Mouse (Mus musculus): ENCODE measurements at regions not wholly inside any gene's neighbourhood (a gene's known extent, or its start where the extent isn't known, plus 50 kb on each side); places are given as distances from the start of the nearest gene placed in this dataset.

- no peak for DNase-seq
Observed at GRCm38 (mm10) chr16:24139109-24139508, 150.5 kb upstream of the Bcl6 start.

GRCm38 (mm10) chr16:24137266-24138033 lies 148.8 kb upstream of the Bcl6 start:
- DNase-seq, result no peak

DNA sequence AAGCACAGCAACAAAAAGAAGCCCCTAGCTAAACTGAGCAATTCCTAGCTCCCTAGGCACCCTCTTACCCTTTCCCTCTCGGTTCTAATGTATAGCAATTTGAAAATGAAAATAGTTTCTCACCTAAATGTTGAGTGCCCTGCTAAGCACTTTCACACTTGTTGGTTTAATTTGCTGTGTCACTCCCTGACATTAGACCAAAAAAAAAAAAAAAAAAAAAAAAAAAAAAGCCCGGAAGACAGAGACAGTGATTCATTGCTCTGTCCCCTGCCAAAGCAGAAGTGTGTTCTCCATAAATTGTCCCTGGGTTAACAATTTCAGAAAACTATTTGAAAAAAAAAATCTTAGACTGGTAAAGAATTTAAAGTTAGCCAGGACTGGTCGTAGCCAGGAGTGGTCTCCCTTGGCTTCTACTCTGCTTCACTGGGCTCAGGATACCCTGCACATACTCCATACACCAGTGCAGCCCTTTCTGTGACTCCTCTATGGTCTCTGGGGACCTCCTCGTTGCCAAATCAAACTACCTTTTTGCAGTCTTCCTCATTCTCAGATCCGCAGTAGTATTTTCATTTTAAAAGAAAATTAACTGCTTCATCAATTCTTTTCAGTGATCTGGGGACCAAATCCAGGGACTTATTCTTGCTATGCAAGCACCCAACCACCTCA lies 148.0 kb upstream of the Bcl6 start:
- no peak for DNase-seq

- no peak for DNase-seq
Observed at GRCm38 (mm10) chr16:24135841-24136240, 147.2 kb upstream of the Bcl6 start.

DNA sequence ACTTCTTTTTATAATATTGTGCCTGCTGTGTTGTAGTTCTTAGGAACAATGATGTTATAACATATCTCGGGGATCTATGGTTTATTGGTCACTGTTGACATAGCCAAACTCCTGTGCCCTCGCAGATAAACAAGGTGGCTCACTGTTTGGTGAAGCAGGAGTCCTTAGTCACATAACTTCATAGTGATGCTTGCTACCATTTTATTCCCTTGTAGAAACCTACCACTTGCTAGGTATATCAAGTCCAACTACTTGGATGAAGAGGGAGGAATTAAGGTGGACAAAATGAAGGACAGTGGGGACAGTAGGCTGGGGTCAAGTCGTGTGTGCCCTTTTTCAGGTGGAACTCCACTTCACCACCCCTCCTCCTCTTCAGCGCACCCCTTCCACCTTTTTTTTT lies 146.7 kb upstream of the Bcl6 start:
- no peak for DNase-seq

DNA sequence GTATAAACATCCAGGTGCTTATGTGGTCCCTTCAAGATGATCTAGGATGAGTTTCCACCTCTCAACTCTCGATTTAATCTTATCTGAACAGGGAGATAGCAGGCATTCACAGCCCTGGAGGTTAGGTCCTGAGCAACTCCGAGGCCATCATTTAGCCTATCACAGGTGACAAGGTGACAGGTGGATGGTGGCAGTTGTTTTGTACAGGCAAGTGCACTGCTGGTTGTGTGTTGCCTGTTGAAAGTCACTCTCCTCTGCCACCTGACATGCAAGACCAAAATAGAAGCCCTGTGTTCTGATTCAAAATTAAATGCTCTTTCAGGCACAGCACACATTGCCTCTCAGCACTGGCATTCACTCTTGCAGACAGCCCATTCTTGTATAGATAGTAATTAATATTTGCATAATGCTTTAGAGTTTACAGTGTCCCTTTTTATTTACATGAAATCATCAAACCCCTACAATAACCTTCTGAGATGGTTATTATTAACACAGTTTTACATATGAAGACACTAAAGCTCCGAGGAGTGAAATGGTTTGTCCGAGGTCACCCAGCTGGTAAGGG lies 145.9 kb upstream of the Bcl6 start:
- DNase-seq, result no peak

GRCm38 (mm10) chr16:24130646-24131045 lies 142.0 kb upstream of the Bcl6 start:
- DNase-seq, result no peak

GRCm38 (mm10) chr16:24129701-24130100 lies 141.0 kb upstream of the Bcl6 start:
- no peak for DNase-seq

GRCm38 (mm10) chr16:24128566-24128965 lies 139.9 kb upstream of the Bcl6 start:
- no peak for DNase-seq

DNA sequence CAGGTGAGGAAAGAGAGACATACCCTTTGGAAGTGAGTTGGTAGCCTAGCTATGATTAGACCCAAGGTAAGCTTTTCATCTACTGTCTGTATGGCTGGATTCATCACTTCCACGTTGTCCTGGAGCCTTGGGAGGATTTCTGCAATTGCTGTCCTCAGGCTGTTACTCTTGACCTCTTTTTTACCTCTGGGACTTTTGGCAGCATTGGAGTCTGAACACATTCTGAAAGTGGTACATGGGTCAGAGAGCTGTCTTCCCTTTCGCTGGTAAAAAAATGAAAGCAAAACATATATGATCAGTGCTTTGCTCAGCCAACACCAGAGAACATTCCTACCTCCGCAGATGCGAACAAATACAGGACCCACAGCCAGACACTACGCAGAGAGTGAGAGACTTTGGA lies 136.1 kb upstream of the Bcl6 start:
- DNase-seq, result no peak

DNA sequence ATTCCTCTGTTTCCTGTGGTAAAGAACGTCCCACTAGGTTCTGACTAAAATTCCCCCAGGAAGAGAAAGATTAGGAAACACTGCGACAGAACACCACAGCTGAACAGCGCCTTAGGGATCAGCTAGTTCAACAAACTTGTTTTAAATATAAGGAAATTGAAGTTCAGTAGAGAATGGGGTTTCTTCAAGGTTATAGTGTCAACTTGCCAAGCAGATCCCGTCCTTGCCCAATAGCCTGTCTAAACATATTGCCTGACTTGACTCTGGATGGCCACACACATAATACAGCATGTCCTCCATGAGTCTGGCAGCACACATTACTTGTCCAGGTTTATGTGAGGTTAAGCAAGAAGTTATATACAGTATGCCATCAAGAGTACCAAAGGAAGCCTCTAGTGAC lies 135.4 kb upstream of the Bcl6 start:
- no peak for DNase-seq

DNA sequence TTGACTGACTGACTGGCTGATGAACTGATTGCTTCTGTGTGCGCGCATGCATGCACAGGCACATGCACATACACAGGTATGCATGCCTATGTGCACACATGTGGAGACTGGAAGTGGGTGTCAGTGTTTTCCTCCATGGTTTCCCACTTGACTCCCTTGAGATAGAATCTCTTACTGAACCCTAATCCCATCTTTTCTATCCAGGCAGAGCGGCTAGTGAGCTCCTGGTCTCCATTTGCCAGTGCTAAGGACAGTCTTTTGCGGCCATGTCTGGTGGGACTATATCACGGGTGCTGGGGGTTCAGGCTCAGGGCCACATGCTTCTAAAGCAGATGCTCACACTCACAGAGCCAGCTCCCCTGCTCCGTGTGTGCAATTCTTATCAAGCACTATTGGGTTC lies 133.0 kb upstream of the Bcl6 start:
- DNase-seq, result no peak

GRCm38 (mm10) chr16:24120836-24121235 lies 132.2 kb upstream of the Bcl6 start:
- DNase-seq, result peak; percentile 16

GRCm38 (mm10) chr16:24118487-24118886 lies 129.8 kb upstream of the Bcl6 start:
- DNase-seq, result peak; percentile 49

DNA sequence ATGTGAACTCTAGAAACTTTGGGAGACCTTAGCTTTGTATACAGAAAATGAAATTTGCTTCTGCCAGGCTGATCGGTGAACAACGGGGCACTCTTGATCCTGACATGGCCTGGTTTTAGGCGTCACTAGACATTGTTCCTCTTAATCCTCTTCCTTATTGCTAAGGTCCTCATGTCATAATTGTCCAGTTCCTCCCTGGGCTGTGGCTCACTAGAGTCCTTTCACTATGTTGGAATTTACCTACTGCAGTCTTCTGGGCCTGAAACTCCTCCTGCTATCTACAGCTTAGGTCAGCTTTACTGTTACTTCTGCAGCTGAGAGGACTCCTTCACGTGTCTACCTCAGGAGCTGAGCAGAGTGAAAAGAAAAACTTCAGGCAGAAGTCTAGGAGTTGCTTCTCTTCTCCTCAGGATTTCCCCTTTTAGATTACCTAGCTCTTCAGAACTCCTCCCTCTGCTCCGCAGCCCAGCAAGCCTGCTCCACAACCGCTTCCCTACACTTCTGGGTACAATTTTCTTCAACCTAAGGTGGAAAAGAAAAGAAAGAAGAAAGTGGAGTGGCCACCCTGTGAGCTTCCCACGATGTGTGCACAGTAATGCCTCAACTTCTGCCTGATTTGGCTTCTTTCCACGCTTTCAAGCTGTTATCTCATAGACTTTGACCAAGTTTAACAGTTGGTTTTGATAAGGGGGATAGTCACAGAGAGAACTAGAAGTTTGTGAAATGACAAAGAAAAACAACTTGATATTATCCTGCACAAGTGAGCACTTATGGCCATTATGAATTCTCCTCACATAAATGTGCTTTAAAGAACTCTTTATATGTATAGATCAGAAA lies 114.4 kb upstream of the Bcl6 start:
- no peak for DNase-seq

GRCm38 (mm10) chr16:24097596-24097995 lies 108.9 kb upstream of the Bcl6 start:
- no peak for DNase-seq

- DNase-seq, result no peak
Observed at GRCm38 (mm10) chr16:24096076-24096475, 107.4 kb upstream of the Bcl6 start.

DNA sequence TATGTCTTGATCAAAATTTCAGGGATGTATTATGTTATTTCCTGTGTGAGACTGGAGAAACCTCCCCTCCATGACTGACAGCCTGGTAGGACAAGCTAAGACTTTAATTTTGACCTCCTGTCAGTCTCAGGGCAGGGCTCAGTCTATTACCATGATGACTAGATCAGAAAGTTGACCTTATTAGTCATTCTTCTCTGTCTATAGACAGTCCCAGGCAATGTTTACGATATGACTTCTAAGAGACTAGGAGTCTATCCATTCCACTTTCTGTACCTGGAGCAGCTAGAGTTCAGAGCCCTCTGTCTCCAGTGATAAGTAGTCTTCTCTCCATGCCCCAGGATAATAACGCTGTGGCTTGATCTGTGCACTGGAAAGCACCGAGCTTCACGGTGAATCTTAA lies 107.0 kb upstream of the Bcl6 start:
- DNase-seq, result no peak

DNA sequence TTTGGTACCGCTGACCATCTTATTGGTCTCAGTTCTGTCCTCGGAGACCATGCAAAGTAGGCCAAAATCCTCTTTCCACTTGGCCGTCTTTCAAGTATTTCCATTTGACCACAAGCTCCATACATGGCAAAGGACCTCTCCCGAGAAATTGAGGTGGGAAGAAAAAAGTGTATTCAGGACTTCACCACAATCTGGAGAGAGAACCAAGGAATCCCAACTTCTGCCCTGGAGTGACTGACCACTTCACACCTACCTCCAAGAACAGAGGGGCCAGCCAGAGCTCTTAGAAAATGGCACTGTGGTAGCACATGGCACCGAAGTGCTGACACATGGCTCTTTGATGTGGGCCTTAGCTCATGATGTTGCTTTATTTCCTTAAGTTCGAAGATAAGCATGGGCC lies 105.9 kb upstream of the Bcl6 start:
- no peak for DNase-seq

DNA sequence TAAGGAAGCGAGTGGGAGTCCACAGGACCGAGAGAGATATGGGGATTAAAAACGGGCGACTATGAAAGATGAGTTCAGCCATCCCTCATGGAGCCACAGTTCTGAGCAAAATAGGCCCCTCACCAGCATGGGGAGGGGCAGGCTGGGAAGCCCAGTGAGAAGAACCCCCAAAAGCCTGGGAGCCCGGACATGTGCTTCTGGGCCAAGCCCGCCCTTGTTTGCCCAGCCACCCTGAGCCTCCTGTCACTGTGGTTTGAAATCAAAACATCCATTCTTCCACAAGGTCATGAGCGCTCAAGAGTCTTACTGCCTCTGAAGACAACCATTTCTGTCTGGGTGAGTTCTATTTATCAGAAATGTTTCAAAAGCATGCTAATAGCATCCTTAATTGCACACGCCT lies 105.0 kb upstream of the Bcl6 start:
- no peak for DNase-seq

- no peak for DNase-seq
Observed at GRCm38 (mm10) chr16:24092616-24093525, 104.2 kb upstream of the Bcl6 start.

DNA sequence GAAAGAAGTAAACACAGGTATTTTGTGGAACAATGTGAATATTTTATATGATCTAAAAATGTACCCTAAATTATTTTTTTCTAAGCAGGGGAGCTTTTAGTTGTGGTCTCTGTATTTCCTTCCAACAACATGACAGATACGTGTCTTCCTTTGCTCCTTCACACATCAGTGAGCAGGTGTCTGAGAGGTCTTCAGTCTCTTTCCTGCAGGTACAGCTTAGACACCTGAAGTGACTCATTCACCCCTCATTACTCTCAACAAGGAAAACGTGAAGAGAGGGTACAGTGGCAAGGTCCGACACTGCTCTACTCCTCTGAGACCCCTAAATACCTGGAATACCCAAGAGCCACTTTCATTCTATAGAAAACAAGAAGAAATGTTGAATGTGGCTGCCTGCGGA lies 103.5 kb upstream of the Bcl6 start:
- DNase-seq, result no peak

Measured in retina, postnatal 1 day (tissue).